Mouse (Mus musculus) neural tube, embryonic 13.5 days (tissue): ENCODE data around the gene Mtx1. TPM values are rescaled to one million over a fixed set of nuclear protein-coding genes. Genes with fewer than 3 reads are reported as not detected.

Experiments used
- ATAC-seq: fragments of 200-750 bp; cut with Nextera tagmentation; 2 replicates; pipeline ENCODE4 v1.8.0; 2017; ENCODE audit warnings: low read depth, mild to moderate bottlenecking, moderate TSS enrichment, moderate library complexity
- H3K27ac ChIP-seq: fragments of 300-500 bp; sonication (generic); replicated peaks from 2 replicates; pipeline ENCODE4 v1.5.1; 2015; ENCODE audit warnings: moderate library complexity, mild to moderate bottlenecking, inconsistent platforms
- H3K27me3 ChIP-seq: fragments of 300-500 bp; sonication (generic); 2 replicates; pipeline ENCODE4 v1.6.1; 2015; ENCODE audit warnings: mild to moderate bottlenecking, inconsistent platforms
- H3K36me3 ChIP-seq: fragments of 300-500 bp; sonication (generic); 2 replicates; pipeline ENCODE4 v1.6.1; 2015; ENCODE audit warnings: mild to moderate bottlenecking, inconsistent platforms
- H3K4me1 ChIP-seq: fragments of 300-500 bp; sonication (generic); replicated peaks from 2 replicates; pipeline ENCODE4 v1.6.1; 2015; ENCODE audit warnings: inconsistent platforms
- H3K4me2 ChIP-seq: fragments of 300-500 bp; sonication (generic); 2 replicates; pipeline ENCODE4 v1.6.1; 2015; ENCODE audit warnings: inconsistent platforms, mild to moderate bottlenecking, moderate library complexity
- H3K4me3 ChIP-seq: fragments of 300-500 bp; sonication (generic); 2 replicates; pipeline ENCODE4 v1.5.1; 2015; ENCODE audit warnings: mild to moderate bottlenecking, inconsistent platforms
- H3K9ac ChIP-seq: fragments of 300-500 bp; sonication (generic); 2 replicates; pipeline ENCODE4 v1.6.1; 2015; ENCODE audit warnings: moderate library complexity, mild to moderate bottlenecking, inconsistent platforms
- H3K9me3 ChIP-seq: fragments of 300-500 bp; sonication (generic); 2 replicates; pipeline ENCODE4 v1.6.1; 2016; ENCODE audit warnings: inconsistent platforms
- WGBS: fragments of 180-500 bp; shearing (Covaris S2); methylation state at CpG from one replicate; pipeline ENCODE4 v1.1.7; 2015; 5-methylcytosine and 5-hydroxymethylcytosine counted together
- polyA plus RNA-seq: library from polyadenylated mRNA; unstranded; fragments of >200 nt; fragmentation: Nextera tagmentation; extraction: Ambion mirVana; gene quantifications from 2 replicates; pipeline ENCODE4 v1.2.1, GENCODE M21; 2015

Gene Mtx1
- polyA plus RNA-seq, 1 experiment from 2014 or later, result 157 TPM

- WGBS, result 8% methylated on average over 17 of the region's 17 CpGs
- Histone ChIP-seq H3K4me1 (peaks cover 34% of the 10 kb centered on the region), H3K4me3 (no peak overlapping the region), H3K36me3 (peaks cover 11% of the 10 kb centered on the region), H3K4me2 (peak overlapping the region; percentile 39), H3K9ac (peak overlapping the region; percentile 22; the same call in 1 of the 2 replicates), H3K9me3 (no peaks in the 10 kb centered on the region), H3K27me3 (no peaks in the 10 kb centered on the region), H3K27ac (no peak overlapping the region; the same call in 1 of the 2 replicates)
- no peak for ATAC-seq
These were observed 24.5 kb upstream of the Mtx1 start for GRCm38 (mm10) chr3:89251365-89251895.

GRCm38 (mm10) chr3:89250435-89251040 lies 23.6 kb upstream of the Mtx1 start:
- Histone ChIP-seq H3K4me3 (no peak overlapping the region), H3K9me3 (no peaks in the 10 kb centered on the region), H3K27me3 (no peaks in the 10 kb centered on the region), H3K27ac (peak overlapping the region; percentile 4; the same call in 1 of the 2 replicates), H3K36me3 (peaks cover 11% of the 10 kb centered on the region), H3K9ac (no peak overlapping the region), H3K4me2 (no peak overlapping the region), H3K4me1 (peaks cover 40% of the 10 kb centered on the region)
- ATAC-seq, result no peak
- 22% methylated on average over 7 of the region's 7 CpGs for WGBS

- WGBS, result 85% methylated on average over 4 of the region's 4 CpGs
- ATAC-seq, result no peak
- peaks cover 65% of the 10 kb centered on the region for H3K4me1 ChIP-seq
These were observed 20.6 kb upstream of the Mtx1 start for GRCm38 (mm10) chr3:89247466-89247865.

GRCm38 (mm10) chr3:89246261-89247100 lies 19.6 kb upstream of the Mtx1 start, which contains the start of gene Trim46:
Gene Trim46, minus strand, starts transcription at chr3:89246309.
- Histone ChIP-seq H3K36me3 (peaks cover 25% of the 10 kb centered on the region), H3K27ac (peak within 1 kb of the TSS; percentile 96), H3K9ac (peak within 1 kb of the TSS; percentile 82), H3K9me3 (no peaks in the 10 kb centered on the region), H3K27me3 (no peaks in the 10 kb centered on the region), H3K4me3 (peak within 1 kb of the TSS; percentile 63), H3K4me2 (peak within 1 kb of the TSS; percentile 90), H3K4me1 (peaks cover 62% of the 10 kb centered on the region)
- peak; percentile 68 for ATAC-seq
- 1% methylated on average over 42 of the region's 42 CpGs for WGBS

More at GRCm38 (mm10) chr3:89247466-89247865, 20.6 kb upstream of the Mtx1 start:
- H3K9me3 ChIP-seq, result no peaks in the 10 kb centered on the region
- peaks cover 15% of the 10 kb centered on the region for H3K36me3 ChIP-seq
- peak overlapping the region; percentile 90 for H3K4me2 ChIP-seq
- no peak overlapping the region for H3K27ac ChIP-seq
- H3K27me3 ChIP-seq, result no peaks in the 10 kb centered on the region
- H3K9ac ChIP-seq, result peak overlapping the region; percentile 82
- H3K4me3 ChIP-seq, result peak overlapping the region; percentile 63

- no peaks in the 10 kb centered on the region for H3K27me3 ChIP-seq
- H3K36me3 ChIP-seq, result peaks cover 32% of the 10 kb centered on the region
- H3K27ac ChIP-seq, result peak within 1 kb of the TSS; percentile 96
- no peaks in the 10 kb centered on the region for H3K9me3 ChIP-seq
- peak within 1 kb of the TSS; percentile 90 for H3K4me2 ChIP-seq
- peak within 1 kb of the TSS; percentile 82 for H3K9ac ChIP-seq
- peak; percentile 73 for ATAC-seq
- WGBS, result 2% methylated on average over 19 of the region's 20 CpGs
- peak within 1 kb of the TSS; percentile 63 for H3K4me3 ChIP-seq
- peaks cover 54% of the 10 kb centered on the region for H3K4me1 ChIP-seq
These were observed 18.8 kb upstream of the Mtx1 start, which contains the start of gene Krtcap2 for GRCm38 (mm10) chr3:89245688-89246171. Gene Krtcap2, plus strand, starts transcription at chr3:89245966.

GRCm38 (mm10) chr3:89244982-89245687 lies 18.2 kb upstream of the Mtx1 start:
- H3K27me3 ChIP-seq, result no peaks in the 10 kb centered on the region
- H3K9me3 ChIP-seq, result no peaks in the 10 kb centered on the region
- peak overlapping the region; percentile 90 for H3K4me2 ChIP-seq
- under 1% methylated on average over 16 of the region's 26 CpGs for WGBS
- ATAC-seq, result peak; percentile 75
- peak overlapping the region; percentile 82 for H3K9ac ChIP-seq
- peak overlapping the region; percentile 96 for H3K27ac ChIP-seq
- peaks cover 38% of the 10 kb centered on the region for H3K36me3 ChIP-seq
- peak overlapping the region; percentile 63 for H3K4me3 ChIP-seq
- H3K4me1 ChIP-seq, result peaks cover 51% of the 10 kb centered on the region

- 13% methylated on average over 25 of the region's 25 CpGs for WGBS
- H3K36me3 ChIP-seq, result peaks cover 42% of the 10 kb centered on the region
- peak overlapping the region; percentile 82 for H3K9ac ChIP-seq
- no peaks in the 10 kb centered on the region for H3K9me3 ChIP-seq
- H3K4me2 ChIP-seq, result peak overlapping the region; percentile 90
- peaks cover 51% of the 10 kb centered on the region for H3K4me1 ChIP-seq
- peak; percentile 52 for ATAC-seq
- peak overlapping the region; percentile 63 for H3K4me3 ChIP-seq
- H3K27me3 ChIP-seq, result no peaks in the 10 kb centered on the region
- H3K27ac ChIP-seq, result peak overlapping the region; percentile 96
These were observed 17.5 kb upstream of the Mtx1 start for GRCm38 (mm10) chr3:89244158-89244981.

- 12% methylated on average over 14 of the region's 14 CpGs for WGBS
- Histone ChIP-seq H3K4me3 (peak overlapping the region; percentile 63), H3K9me3 (no peaks in the 10 kb centered on the region), H3K4me2 (peak overlapping the region; percentile 90), H3K4me1 (peaks cover 51% of the 10 kb centered on the region), H3K9ac (peak overlapping the region; percentile 82), H3K36me3 (peaks cover 43% of the 10 kb centered on the region), H3K27me3 (no peaks in the 10 kb centered on the region), H3K27ac (peak overlapping the region; percentile 96)
- no peak for ATAC-seq
These were observed 16.7 kb upstream of the Mtx1 start for GRCm38 (mm10) chr3:89243609-89244008.

GRCm38 (mm10) chr3:89242331-89242895 lies 15.5 kb upstream of the Mtx1 start:
- Histone ChIP-seq H3K4me1 (peaks cover 44% of the 10 kb centered on the region), H3K4me3 (no peak overlapping the region), H3K27ac (no peak overlapping the region), H3K4me2 (peak overlapping the region; percentile 90), H3K36me3 (peaks cover 55% of the 10 kb centered on the region), H3K9me3 (no peaks in the 10 kb centered on the region), H3K9ac (no peak overlapping the region), H3K27me3 (no peaks in the 10 kb centered on the region)
- no peak for ATAC-seq
- 74% methylated on average over 9 of the region's 9 CpGs for WGBS

GRCm38 (mm10) chr3:89238494-89238893 lies 11.6 kb upstream of the Mtx1 start:
- H3K4me2 ChIP-seq, result no peak overlapping the region
- 73% methylated on average over 11 of the region's 12 CpGs for WGBS
- peaks cover 94% of the 10 kb centered on the region for H3K36me3 ChIP-seq
- H3K9me3 ChIP-seq, result no peaks in the 10 kb centered on the region
- H3K27ac ChIP-seq, result no peak overlapping the region
- no peak overlapping the region for H3K9ac ChIP-seq
- peaks cover 15% of the 10 kb centered on the region for H3K4me1 ChIP-seq
- ATAC-seq, result no peak
- H3K27me3 ChIP-seq, result no peaks in the 10 kb centered on the region
- H3K4me3 ChIP-seq, result no peak overlapping the region
